Mouse (Mus musculus) heart, postnatal 36 days (tissue): Measurements from ENCODE around the gene Lmod3. TPM values are rescaled to one million over a fixed set of nuclear protein-coding genes. Genes with fewer than 3 reads are reported as not detected.

Source experiments
- DNase-seq, 2 experiments: peaks; one replicate each; pipeline ENCODE4 v3.0.0; 2021 to 2022
- intact Hi-C: fragments of 180-260 bp; cut with DNase I; formaldehyde crosslinking; loops from one replicate; pipeline ENCODE4 v1.15.1; 2025
- total RNA-seq, 2 experiments: library from RNA; stranded (reverse); gene quantifications; 2 replicates each; pipeline ENCODE4 v1.2.3; 2021

The Lmod3 gene
- total RNA-seq, 2 experiments from 2014 or later = 57.6 to 64.6 TPM

DNA sequence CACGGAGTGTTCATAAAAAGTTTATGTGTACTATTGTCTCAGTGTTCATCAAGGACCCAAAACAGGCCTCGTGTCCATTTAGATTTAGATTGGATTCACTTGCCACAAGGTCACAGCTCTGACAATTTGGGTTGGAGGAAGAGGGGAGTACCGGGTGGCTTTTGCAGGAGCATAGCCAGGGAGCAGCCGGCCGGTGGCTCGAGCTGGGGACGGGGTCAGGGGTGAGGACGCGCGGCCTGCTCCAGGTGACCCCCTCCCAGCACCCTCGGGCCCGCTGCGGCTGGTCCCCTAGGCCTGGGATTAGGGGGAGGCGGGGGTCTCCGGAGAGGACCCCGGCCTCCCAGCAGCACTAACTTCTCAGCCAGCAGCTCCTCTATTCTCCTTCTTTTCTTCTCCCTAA is 47.6 kb downstream of the Lmod3 start:
- DNase-seq = no peak
- intact Hi-C loops = loop anchor here (1.0 to 5.0 kb wide), 2 partner anchors 27 to 317 kb away; no protein-coding TSS in a partner anchor

DNA sequence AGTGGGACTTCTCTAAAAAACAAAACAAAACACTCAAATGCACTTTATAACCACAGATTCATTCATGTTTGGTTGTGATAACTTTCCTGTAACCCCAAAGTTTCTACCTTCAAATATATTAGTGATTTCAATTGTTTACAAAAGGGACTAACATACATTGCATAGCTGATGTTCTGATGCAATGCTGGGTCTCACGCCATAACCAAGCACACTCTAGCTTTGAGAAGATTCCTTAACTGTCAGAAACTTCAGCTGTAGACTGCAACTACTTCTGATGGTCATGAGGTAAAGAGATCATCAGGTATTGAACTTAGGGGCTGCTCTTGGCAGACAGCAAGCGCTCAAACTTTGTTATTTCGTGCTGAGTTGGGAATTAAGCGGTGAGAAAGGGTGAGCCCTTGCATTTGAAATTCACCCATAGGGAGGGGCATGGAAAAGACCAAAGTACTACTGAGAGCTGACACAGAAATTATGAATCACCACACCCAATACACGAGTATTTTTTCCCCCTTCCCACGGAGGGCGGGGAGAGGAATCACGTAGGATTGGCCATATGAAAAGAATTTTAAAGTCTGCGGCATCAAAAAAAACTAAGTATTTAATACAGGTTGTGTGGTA is 48.2 kb downstream of the Lmod3 start:
- DNase-seq = no peak
- intact Hi-C loops = no loop called here

DNA sequence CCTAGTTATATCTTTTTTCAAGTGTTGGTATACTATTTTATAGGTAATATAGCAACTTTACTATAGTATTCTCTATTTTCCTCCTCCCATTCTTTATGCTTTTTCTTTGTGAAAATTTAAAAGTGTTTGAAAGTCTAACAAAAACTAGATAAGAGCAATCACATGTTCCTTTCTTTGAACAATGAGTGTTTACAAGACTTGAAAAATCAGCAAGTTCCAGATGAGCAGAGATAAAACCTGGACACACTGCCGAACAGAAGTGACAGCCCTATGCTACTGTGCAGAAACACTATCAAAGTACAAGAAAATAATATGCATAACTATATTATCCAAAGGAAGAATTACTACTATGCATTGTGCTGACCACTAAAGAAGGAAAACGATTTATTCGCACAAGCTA is 50.1 kb downstream of the Lmod3 start:
- intact Hi-C loops = no loop called here
- DNase-seq = no peak

DNA sequence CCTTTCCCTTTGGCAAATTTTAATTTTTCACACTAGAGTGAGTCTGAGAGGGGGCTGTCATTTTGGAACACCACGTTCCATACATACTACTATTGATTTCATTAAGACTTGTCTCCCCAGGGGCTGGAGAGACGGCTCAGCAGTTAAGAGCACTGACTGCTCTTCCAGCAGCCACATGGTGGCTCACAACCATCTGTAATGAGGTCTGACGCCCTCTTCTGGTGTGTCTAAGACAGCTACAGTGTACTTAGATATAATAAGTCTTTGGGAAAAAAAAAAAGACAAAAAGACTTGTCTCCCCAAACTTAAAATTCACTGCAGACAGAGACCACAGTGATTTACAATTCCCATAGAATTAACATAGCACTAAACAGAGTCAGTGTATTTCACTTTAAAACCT is 52.1 kb downstream of the Lmod3 start:
- intact Hi-C loops = no loop called here
- no peak for DNase-seq

Other genes starting within 250 kb of the Lmod3 start
- not detected for gene Fam19a4, start 192.3 kb downstream of the Lmod3 start, total RNA-seq
- gene Eogt, start 103.6 kb downstream of the Lmod3 start, total RNA-seq = 10 to 100 TPM; 14.5 to 17.0 TPM
- 10 to 100 TPM; 38.5 to 39.7 TPM for gene Tmf1, start 73.6 kb downstream of the Lmod3 start, total RNA-seq
- gene Uba3, start 47.1 kb downstream of the Lmod3 start, total RNA-seq = 10 to 100 TPM; 53.0 to 61.3 TPM
- 100 to 1,000 TPM; 120 to 128 TPM for gene Arl6ip5, start 42.1 kb downstream of the Lmod3 start, total RNA-seq